8 mouse cellular contexts compared by ENCODE assay signal in genomic region chr10:96332731-96333201, GRCm38 (mm10).
A peak's percentile ranks its signal among the peaks of the same experiment; 100 is the strongest.
DNase-seq lines count a peak whose midpoint lies in the region; ATAC-seq lines count a peak whose summit lies in the region.
"Had no signal": no experiment of that assay in that cellular context is flagged by ENCODE, and none has a peak within 500 bp of the region (broad histone marks: within the 10 kb centered on the region; RNA-seq: fewer than 3 reads in every experiment).

No protein-coding gene starts in this region.

- no peak overlapping the region for H3K4me2 ChIP-seq in liver, embryonic 11.5 days
- H3K4me2 ChIP-seq: limb, embryonic 12.5 days had no signal

- H3K9me3 ChIP-seq in liver, embryonic 11.5 days (ENCODE audit: control insufficient read depth, low read length): no peaks in the 10 kb centered on the region
- H3K9me3 ChIP-seq: limb, embryonic 12.5 days had no signal

- no peak overlapping the region; the same call in 1 of the 2 replicates for H3K27ac ChIP-seq in liver, embryonic 11.5 days (ENCODE audit: low read depth, low read length)
- H3K27ac ChIP-seq in macrophage: peak overlapping the region; percentile 95
- H3K27ac ChIP-seq: limb, embryonic 12.5 days had no signal

- H3K36me3 ChIP-seq in liver, embryonic 11.5 days (ENCODE audit: control insufficient read depth, insufficient read depth, low read length): no peaks in the 10 kb centered on the region
- H3K36me3 ChIP-seq in macrophage (ENCODE audit: inconsistent target): no peaks in the 10 kb centered on the region
- H3K36me3 ChIP-seq: limb, embryonic 12.5 days had no signal

- H3K4me3 ChIP-seq in liver, embryonic 11.5 days (ENCODE audit: low read depth, low read length): no peak overlapping the region
- no peak overlapping the region for H3K4me3 ChIP-seq in macrophage (ENCODE audit: inconsistent target)
- H3K4me3 ChIP-seq: limb, embryonic 12.5 days had no signal

- H3K9ac ChIP-seq in liver, embryonic 11.5 days (ENCODE audit: low read depth, low read length): no peak overlapping the region
- H3K9ac ChIP-seq: limb, embryonic 12.5 days had no signal

- H3K27me3 ChIP-seq in liver, embryonic 11.5 days (replicated peaks; ENCODE audit: control insufficient read depth, insufficient read depth, low read length): no peaks in the 10 kb centered on the region
- H3K27me3 ChIP-seq: limb, embryonic 12.5 days had no signal

- no peaks in the 10 kb centered on the region for H3K79me2 ChIP-seq in macrophage (ENCODE audit: inconsistent target)

- WGBS in liver, embryonic 11.5 days: 69% methylated on average over 10 of the region's 10 CpGs
- WGBS in macrophage (ENCODE audit: missing documents): 44% methylated on average over 10 of the region's 10 CpGs

- no peak for DNase-seq in liver, embryonic 11.5 days (ENCODE audit: low spot score)
- no peak for DNase-seq in liver
- peak; percentile 85 to 86 for DNase-seq in adrenal gland, postnatal 36 days
- DNase-seq in gastrocnemius, postnatal 25 days: peak; percentile 68
- peak; percentile 76 to 80 for DNase-seq in kidney, postnatal 25 days

- 0 out of 2 replicates have a peak, but pooled peaks have one; percentile 12 for ATAC-seq in liver, embryonic 11.5 days (replicated peaks; ENCODE audit: low FRiP score)
- no peak for ATAC-seq in erythroid progenitor cell, adult 5-6 weeks (replicated peaks; ENCODE audit: low FRiP score, poor library complexity, severe bottlenecking)

- H3K4me1 ChIP-seq in liver, embryonic 11.5 days (replicated peaks; ENCODE audit: control insufficient read depth, insufficient read depth, low read length): no peaks in the 10 kb centered on the region

Comparison
In these comparisons a context has a peak if more than half of its experiments do, and no peak if none do; other contexts are left out.
1. DNase-seq: peak in adrenal gland, postnatal 36 days (2 of 2), gastrocnemius, postnatal 25 days (single experiment) and kidney, postnatal 25 days (2 of 2); none in liver, embryonic 11.5 days (single experiment) and liver (single experiment).